Mouse (Mus musculus) lung, adult 2 months (tissue): ENCODE results near the gene Muc13. TPM values are rescaled to one million over a fixed set of nuclear protein-coding genes. Genes with fewer than 3 reads are reported as not detected.

Experiments
- DNase-seq: peaks from one replicate; pipeline ENCODE4 v3.0.0; 2022
- H3K4me1 ChIP-seq: fragments of 200-500 bp; 2 replicates; pipeline ENCODE4 v1.6.1; 2011; ENCODE audit warnings: low read length; ENCODE audit not compliant: control insufficient read depth, insufficient read depth
- H3K4me3 ChIP-seq: fragments of 200-500 bp; replicated peaks from 2 replicates; pipeline ENCODE3; 2011; ENCODE audit warnings: low read depth, mild to moderate bottlenecking, control low read depth, low read length; ENCODE audit errors: extremely low read depth
- CTCF ChIP-seq: fragments of 200-500 bp; IDR thresholded peaks from 2 replicates; pipeline ENCODE4 v1.5.1; 2011; ENCODE audit warnings: mild to moderate bottlenecking, low read length, control low read depth; ENCODE audit not compliant: insufficient read depth
- POLR2A ChIP-seq: fragments of 200-500 bp; IDR thresholded peaks from 2 replicates; pipeline ENCODE4 v1.6.1; 2011; ENCODE audit warnings: low read depth, mild to moderate bottlenecking, control low read depth, low read length, borderline replicate concordance; ENCODE audit errors: extremely low read depth
- WGBS: fragments of 180-500 bp; shearing (Covaris S2); methylation state at CpG from one replicate; pipeline ENCODE4 v1.1.7; 2018; 5-methylcytosine and 5-hydroxymethylcytosine counted together
- polyA plus RNA-seq: library from polyadenylated mRNA; depleted of rRNA; stranded (reverse); fragments of >200 nt; gene quantifications from 2 replicates; pipeline ENCODE4 v1.2.3, GENCODE M21; 2012

Muc13 gene
- polyA plus RNA-seq, 1 experiment: 0.25 TPM

DNA sequence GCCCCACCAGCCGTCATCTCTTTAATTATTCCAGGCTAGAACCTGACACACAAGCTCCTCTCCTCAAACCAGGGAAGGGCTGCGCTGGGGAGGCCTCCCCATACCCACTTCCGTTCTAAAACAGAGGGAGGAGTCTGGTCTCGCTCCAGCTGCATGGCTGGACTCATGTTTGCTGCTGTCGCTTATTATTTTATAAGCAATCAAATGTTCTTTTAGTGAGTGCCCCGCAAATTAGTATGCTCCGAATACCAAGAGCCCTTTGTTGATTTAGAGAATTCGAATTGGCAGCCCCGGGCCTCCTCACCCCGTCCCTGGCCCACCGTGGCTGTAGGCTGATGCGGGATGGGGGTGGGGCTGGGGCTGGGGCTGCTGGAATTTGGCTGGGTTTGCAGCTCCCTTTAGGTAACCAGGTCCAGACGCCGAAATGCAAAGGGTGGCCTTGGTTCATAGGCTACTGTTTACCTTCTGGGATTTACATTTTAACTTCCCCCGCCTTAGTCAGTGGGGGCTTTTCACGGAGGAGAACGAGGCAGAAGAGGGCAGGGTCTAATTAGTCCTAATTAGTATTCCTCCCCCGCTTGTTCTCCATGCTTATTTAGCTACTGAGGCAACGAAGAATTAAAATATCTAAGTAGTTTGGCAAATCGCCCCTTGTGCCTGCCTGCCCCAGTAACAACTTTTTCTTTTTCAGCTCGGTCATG lies 39.0 kb downstream of the Muc13 start:
- peaks cover 10% of the 10 kb centered on the region for H3K4me1 ChIP-seq
- WGBS: 16% methylated on average over 21 of the region's 21 CpGs
- TF ChIP-seq CTCF (no peak), POLR2A (no peak)
- no peak for DNase-seq
- H3K4me3 ChIP-seq: no peak overlapping the region

DNA sequence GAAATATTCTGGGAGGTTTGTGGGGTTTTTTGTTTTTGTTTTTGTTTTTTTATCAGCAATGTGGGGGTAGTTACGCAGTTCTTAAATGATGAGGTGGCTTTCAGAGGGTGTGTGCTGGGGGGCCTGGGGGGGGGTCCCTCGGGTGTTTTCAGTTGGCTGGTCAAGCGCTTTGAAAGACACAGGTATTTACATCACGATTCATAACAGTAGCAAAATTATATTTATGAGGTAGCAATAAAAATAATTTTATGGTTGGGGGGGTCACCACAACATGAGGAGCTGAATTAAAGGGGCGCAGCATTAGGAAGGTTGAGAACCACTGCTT lies 39.6 kb downstream of the Muc13 start:
- 22% methylated on average over 5 of the region's 5 CpGs for WGBS
- no peak for DNase-seq
- Histone ChIP-seq H3K4me3 (no peak overlapping the region), H3K4me1 (peaks cover 10% of the 10 kb centered on the region)
- TF ChIP-seq POLR2A (no peak), CTCF (no peak)

DNA sequence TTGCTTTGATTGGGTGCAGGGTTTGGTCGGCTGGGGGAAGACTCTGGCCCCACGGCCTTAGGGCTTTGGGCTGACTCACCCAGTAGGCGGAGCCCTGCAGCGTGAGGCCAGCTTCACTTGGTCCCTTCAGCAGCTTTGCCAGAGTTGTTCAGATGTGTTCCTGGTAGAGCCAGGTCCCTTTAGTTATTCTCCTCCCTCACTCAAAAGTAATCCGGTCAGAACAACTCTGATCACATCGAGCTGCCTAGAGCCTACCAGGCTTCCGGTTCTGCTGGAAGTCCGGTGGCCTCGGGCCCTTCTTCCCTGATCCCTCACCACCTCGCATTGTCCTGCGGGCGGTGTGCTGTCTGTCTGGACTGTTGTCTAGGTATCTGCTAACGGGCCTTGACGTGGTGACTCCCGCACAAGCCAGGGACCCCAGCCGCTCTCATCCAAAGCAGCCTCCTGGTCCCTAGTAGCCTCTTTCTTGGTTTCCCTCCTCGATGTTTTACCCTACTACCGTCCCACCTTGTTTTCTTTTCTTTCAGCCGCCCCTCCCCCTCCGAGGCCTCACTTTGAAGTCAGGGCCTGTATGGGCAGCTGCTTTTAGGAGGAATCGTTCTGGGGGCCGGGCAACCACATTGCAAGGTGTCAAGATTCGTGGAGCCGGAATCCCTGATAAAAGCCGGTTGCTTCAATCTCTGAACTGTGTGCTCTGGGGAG lies 40.1 kb downstream of the Muc13 start:
- TF ChIP-seq POLR2A (no peak), CTCF (no peak)
- 15% methylated on average over 25 of the region's 25 CpGs for WGBS
- peak; percentile 40 for DNase-seq
- Histone ChIP-seq H3K4me3 (no peak overlapping the region), H3K4me1 (peaks cover 10% of the 10 kb centered on the region)

- Histone ChIP-seq H3K4me1 (peaks cover 7% of the 10 kb centered on the region; the same call in 1 of the 2 replicates), H3K4me3 (no peak overlapping the region)
- no peak for DNase-seq
- TF ChIP-seq POLR2A (no peak), CTCF (no peak)
- WGBS: 59% methylated on average over 3 of the region's 3 CpGs
Measured at GRCm38 (mm10) chr16:33836676-33837075, 42.8 kb downstream of the Muc13 start.

- Histone ChIP-seq H3K4me3 (no peak overlapping the region), H3K4me1 (peaks cover 5% of the 10 kb centered on the region; the same call in 1 of the 2 replicates)
- no peak for DNase-seq
- TF ChIP-seq CTCF: no peak
- TF ChIP-seq POLR2A: no peak
- WGBS: 61% methylated on average over 3 of the region's 3 CpGs
Measured at GRCm38 (mm10) chr16:33837191-33837590, 43.4 kb downstream of the Muc13 start.

GRCm38 (mm10) chr16:33840616-33841015 lies 46.8 kb downstream of the Muc13 start:
- 51% methylated on average over 6 of the region's 6 CpGs for WGBS
- TF ChIP-seq POLR2A (no peak), CTCF (no peak)
- DNase-seq: no peak
- H3K4me1 ChIP-seq: no peaks in the 10 kb centered on the region
- H3K4me3 ChIP-seq: no peak overlapping the region

DNA sequence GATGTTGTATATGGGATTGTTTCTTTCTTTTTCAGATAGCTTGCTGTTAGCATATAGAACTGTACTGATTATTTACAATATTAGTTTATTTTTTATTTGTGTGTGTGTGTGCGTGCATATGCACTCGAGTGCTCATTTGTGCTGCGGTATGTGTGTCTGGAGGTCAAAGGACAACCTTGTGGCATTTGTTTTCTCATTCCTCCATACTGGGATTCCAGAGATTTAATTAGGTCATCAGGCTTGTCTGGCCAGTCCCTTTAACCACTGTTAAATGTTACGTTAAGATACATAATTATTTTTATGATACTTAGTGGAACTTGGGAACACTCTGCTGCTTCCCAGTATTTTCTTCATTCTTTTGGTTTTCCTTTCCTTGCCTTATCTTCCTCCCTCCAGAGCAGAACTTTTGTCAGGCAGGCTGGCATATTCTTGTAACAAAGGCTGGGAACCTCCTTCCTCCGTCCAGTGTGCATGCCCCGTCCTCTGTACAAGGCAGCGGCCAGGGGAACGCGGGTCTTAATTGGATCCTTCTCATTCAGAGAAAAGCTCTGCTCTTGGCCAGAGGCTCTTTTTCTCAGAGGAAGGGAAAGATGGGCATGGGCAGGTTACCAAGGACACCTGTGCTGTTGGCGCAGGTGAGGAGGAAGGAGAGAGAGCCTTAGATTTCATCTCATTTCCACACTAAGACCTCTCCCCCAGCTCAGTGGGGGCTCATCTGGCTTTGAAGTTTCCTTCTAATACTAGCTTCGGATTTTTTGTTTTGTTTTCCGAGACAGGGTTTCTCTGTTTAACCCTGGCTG lies 48.4 kb downstream of the Muc13 start:
- TF ChIP-seq POLR2A: no peak
- no peak for TF ChIP-seq CTCF
- WGBS: 74% methylated on average over 12 of the region's 12 CpGs
- DNase-seq: no peak
- Histone ChIP-seq H3K4me1 (no peaks in the 10 kb centered on the region), H3K4me3 (no peak overlapping the region)

DNA sequence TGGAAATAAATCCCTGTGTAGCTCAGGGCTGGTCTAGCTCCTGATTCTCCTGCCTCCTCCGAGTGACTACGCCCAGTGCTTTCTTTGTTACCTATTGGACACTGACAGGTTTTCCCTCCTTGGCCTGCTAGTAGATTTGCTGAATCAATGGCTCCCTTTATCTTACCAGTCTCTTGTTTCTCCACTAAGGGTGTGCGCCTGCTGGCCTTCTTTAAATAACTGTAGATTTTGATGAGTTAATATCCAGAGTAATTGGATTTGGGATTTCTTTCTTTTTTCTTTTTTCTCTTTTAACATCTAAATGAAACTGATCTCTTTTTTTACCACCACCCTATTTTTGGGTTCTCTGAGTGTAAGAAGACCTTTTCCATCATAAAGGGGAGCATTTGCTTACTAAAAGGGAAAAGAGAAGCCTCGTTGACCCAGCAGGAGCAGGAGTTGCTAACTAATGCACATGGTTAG lies 50.3 kb downstream of the Muc13 start:
- Histone ChIP-seq H3K4me1 (no peaks in the 10 kb centered on the region), H3K4me3 (no peak overlapping the region)
- no peak for DNase-seq
- TF ChIP-seq POLR2A: no peak
- TF ChIP-seq CTCF: no peak
- 77% methylated on average over 4 of the region's 4 CpGs for WGBS

- H3K4me1 ChIP-seq: no peaks in the 10 kb centered on the region
- DNase-seq: no peak
- WGBS: 77% methylated on average over 6 of the region's 6 CpGs
- TF ChIP-seq CTCF (no peak), POLR2A (no peak)
- no peak overlapping the region for H3K4me3 ChIP-seq
Measured at GRCm38 (mm10) chr16:33844866-33845265, 51.0 kb downstream of the Muc13 start.
